Mouse (Mus musculus) small intestine, adult 2 months (tissue): ENCODE measurements around the gene Atg5. TPM values are rescaled to one million over a fixed set of nuclear protein-coding genes. Genes with fewer than 3 reads are reported as not detected.

Experiments
- H3K27ac ChIP-seq: fragments of 200-500 bp; 2 replicates; pipeline ENCODE4 v1.5.1; 2012; ENCODE audit warnings: low read depth, low read length, control low read depth, inconsistent platforms; ENCODE audit not compliant: insufficient read depth
- H3K27me3 ChIP-seq: fragments of 200-500 bp; 2 replicates; pipeline ENCODE4 v1.6.1; 2012; ENCODE audit warnings: mild to moderate bottlenecking, moderate library complexity, low read length, inconsistent platforms; ENCODE audit not compliant: control insufficient read depth, insufficient read depth
- H3K36me3 ChIP-seq: fragments of 200-500 bp; 2 replicates; pipeline ENCODE4 v1.6.1; 2012; ENCODE audit warnings: mild to moderate bottlenecking, low read length, control low read depth, inconsistent platforms; ENCODE audit not compliant: control insufficient read depth, insufficient read depth
- H3K4me1 ChIP-seq: fragments of 200-500 bp; 2 replicates; pipeline ENCODE4 v1.6.1; 2012; ENCODE audit warnings: low read length, inconsistent platforms, mixed read lengths; ENCODE audit not compliant: control insufficient read depth, insufficient read depth, insufficient read length
- H3K4me3 ChIP-seq: fragments of 200-500 bp; 2 replicates; pipeline ENCODE4 v1.5.1; 2012; ENCODE audit warnings: low read depth, mild to moderate bottlenecking, control low read depth, inconsistent platforms, low read length, moderate library complexity
- CTCF ChIP-seq: fragments of 200-500 bp; IDR thresholded peaks from 2 replicates; pipeline ENCODE4 v1.5.1; 2012; ENCODE audit warnings: low read depth, mild to moderate bottlenecking, control low read depth, inconsistent platforms, low read length, moderate library complexity, mixed read lengths; ENCODE audit not compliant: insufficient replicate concordance, insufficient read length; ENCODE audit errors: extremely low read depth
- POLR2A ChIP-seq: fragments of 200-500 bp; IDR thresholded peaks from 2 replicates; pipeline ENCODE4 v1.6.1; 2012; ENCODE audit warnings: low read depth, mild to moderate bottlenecking, control low read depth, inconsistent platforms, low read length, moderate library complexity
- WGBS: fragments of 180-500 bp; shearing (Covaris S2); methylation state at CpG from one replicate; pipeline ENCODE4 v1.1.7; 2018; 5-methylcytosine and 5-hydroxymethylcytosine counted together
- polyA plus RNA-seq: library from polyadenylated mRNA; depleted of rRNA; stranded (reverse); fragments of >200 nt; gene quantifications from 2 replicates; pipeline ENCODE4 v1.2.3, GENCODE M21; 2012

The Atg5 gene
- polyA plus RNA-seq, 1 experiment, result 6.4 TPM

DNA sequence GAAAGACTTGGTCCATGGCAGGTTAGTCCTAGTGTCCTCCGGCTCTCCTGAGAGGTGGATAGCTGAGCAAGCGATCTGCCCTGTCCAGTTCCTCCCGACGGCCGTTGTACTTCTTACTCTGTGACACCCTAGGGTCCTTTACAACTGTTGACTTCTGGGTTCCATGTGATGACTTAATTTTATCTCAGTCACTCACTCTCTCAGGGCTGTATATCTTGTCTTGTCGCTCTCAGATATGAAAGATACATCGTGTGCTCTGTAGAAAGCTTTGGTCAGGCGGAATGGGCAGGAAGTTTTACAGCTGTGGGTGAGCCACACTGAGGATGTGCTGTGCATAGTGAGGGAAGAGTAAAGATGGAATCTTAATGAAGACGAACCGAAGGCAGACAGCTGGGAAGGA is 86.2 kb downstream of the Atg5 start:
- no peak overlapping the region for H3K27ac ChIP-seq
- H3K4me1 ChIP-seq, result no peaks in the 10 kb centered on the region
- no peak overlapping the region for H3K4me3 ChIP-seq
- TF ChIP-seq POLR2A, result no peak
- no peak for TF ChIP-seq CTCF
- H3K27me3 ChIP-seq, result no peaks in the 10 kb centered on the region
- WGBS, result 85% methylated on average over 10 of the region's 10 CpGs
- H3K36me3 ChIP-seq, result 0 out of 2 replicates have a peak, but pooled peaks cover 3% of the 10 kb centered on the region

- Histone ChIP-seq H3K27me3 (no peaks in the 10 kb centered on the region), H3K4me1 (no peaks in the 10 kb centered on the region), H3K4me3 (no peak overlapping the region), H3K27ac (no peak overlapping the region), H3K36me3 (peaks cover 3% of the 10 kb centered on the region; the same call in 1 of the 2 replicates)
- WGBS, result 91% methylated on average over 7 of the region's 7 CpGs
- TF ChIP-seq CTCF (no peak), POLR2A (no peak)
These were observed 87.1 kb downstream of the Atg5 start for GRCm38 (mm10) chr10:44355216-44355615.

DNA sequence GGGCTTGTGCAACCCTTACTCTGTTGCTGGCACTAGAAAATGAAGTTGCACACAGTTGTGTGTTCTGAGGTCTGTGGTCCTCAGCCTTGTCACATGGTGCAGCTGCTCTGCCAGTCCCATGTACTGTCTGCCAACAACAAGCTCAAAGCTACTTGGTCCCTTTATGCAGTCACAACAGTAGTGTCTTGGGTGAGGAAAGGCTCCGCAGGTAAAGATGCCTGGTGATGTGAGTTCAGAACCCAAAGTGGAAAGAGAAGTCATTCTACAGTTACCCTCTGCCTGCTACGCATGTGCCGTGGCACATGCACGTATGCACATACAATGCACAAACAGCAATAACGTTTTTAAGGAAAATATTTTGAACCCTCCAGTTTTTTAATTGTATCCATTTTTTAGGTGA is 88.5 kb downstream of the Atg5 start:
- TF ChIP-seq CTCF (no peak), POLR2A (no peak)
- 95% methylated on average over 5 of the region's 5 CpGs for WGBS
- no peak overlapping the region for H3K27ac ChIP-seq
- H3K27me3 ChIP-seq, result no peaks in the 10 kb centered on the region
- no peak overlapping the region for H3K4me3 ChIP-seq
- peaks cover 1% of the 10 kb centered on the region; the same call in 1 of the 2 replicates for H3K36me3 ChIP-seq
- no peaks in the 10 kb centered on the region for H3K4me1 ChIP-seq

DNA sequence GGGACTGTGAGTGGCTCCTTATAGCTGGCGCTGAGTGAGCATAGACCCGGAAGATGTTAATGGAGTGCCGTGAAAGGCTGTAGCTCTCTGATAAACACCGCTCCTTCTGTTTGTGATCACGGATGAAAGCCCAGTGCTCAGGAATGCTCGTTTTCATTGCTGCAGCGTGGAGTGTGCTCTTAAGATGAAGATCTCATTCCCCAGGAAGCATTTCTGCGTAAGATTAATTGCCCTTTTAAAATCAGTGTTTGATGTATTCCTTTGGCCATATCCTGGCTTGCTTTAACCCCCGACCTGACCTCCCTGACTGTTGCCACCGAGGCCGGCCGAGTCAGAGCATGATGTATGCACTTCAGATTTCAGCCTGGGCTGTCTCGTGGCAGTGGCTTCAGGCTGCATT is 89.2 kb downstream of the Atg5 start:
- no peaks in the 10 kb centered on the region for H3K4me1 ChIP-seq
- TF ChIP-seq CTCF (no peak), POLR2A (no peak)
- no peak overlapping the region for H3K27ac ChIP-seq
- peaks cover 1% of the 10 kb centered on the region; the same call in 1 of the 2 replicates for H3K36me3 ChIP-seq
- H3K4me3 ChIP-seq, result no peak overlapping the region
- H3K27me3 ChIP-seq, result no peaks in the 10 kb centered on the region
- WGBS, result 72% methylated on average over 13 of the region's 13 CpGs

- 81% methylated on average over 6 of the region's 6 CpGs for WGBS
- TF ChIP-seq POLR2A (no peak), CTCF (no peak)
- Histone ChIP-seq H3K4me1 (no peaks in the 10 kb centered on the region), H3K36me3 (peaks cover 4% of the 10 kb centered on the region), H3K27me3 (no peaks in the 10 kb centered on the region), H3K27ac (no peak overlapping the region), H3K4me3 (no peak overlapping the region)
These were observed 90.7 kb downstream of the Atg5 start for GRCm38 (mm10) chr10:44358816-44359215.

DNA sequence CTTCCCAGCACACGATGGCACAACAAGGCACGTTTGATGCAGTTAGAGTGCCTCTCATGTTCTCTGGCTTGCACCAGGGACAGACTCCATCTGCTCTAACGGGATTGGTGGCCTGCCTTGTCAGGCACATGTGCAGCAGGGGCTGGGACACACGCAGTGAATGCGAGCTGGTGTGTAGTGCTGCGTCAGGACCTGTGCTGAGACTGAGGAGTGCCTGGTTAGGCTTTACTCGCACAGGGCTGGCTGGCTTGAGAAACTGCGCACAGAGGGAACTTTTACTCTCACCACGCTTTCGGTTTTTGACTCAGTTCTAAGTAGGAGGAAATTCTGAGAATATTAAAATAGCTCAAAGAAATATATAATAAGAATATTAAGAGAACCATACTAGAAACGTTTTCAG is 92.5 kb downstream of the Atg5 start:
- WGBS, result 87% methylated on average over 11 of the region's 11 CpGs
- H3K36me3 ChIP-seq, result peaks cover 3% of the 10 kb centered on the region
- no peak for TF ChIP-seq CTCF
- no peak for TF ChIP-seq POLR2A
- no peaks in the 10 kb centered on the region for H3K4me1 ChIP-seq
- no peak overlapping the region for H3K4me3 ChIP-seq
- no peak overlapping the region for H3K27ac ChIP-seq
- no peaks in the 10 kb centered on the region for H3K27me3 ChIP-seq

- WGBS, result 87% methylated on average over 5 of the region's 5 CpGs
- Histone ChIP-seq H3K27me3 (no peaks in the 10 kb centered on the region), H3K27ac (no peak overlapping the region), H3K4me3 (no peak overlapping the region), H3K4me1 (no peaks in the 10 kb centered on the region), H3K36me3 (peaks cover 3% of the 10 kb centered on the region)
- no peak for TF ChIP-seq CTCF
- TF ChIP-seq POLR2A, result no peak
These were observed 94.3 kb downstream of the Atg5 start for GRCm38 (mm10) chr10:44362435-44362834.

DNA sequence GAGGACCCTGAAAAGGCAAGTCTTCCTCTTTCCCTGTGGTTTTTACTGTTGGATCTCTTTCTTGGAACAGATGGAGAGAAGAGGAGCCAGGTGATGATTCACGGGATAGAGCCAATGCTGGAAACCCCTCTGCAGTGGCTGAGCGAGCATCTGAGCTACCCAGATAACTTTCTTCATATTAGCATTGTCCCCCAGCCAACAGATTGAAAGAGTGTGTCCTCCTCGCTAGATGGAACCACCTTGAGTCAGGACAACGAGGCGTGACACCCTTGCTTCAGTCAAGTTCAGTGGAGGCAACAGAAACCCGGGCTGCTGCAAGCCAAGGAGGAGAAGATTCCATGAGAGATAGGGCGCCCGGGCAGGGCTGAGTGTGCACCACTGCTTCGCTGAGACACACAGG is 94.7 kb downstream of the Atg5 start:
- no peak overlapping the region for H3K4me3 ChIP-seq
- TF ChIP-seq CTCF (no peak), POLR2A (no peak)
- peaks cover 3% of the 10 kb centered on the region for H3K36me3 ChIP-seq
- no peak overlapping the region for H3K27ac ChIP-seq
- no peaks in the 10 kb centered on the region for H3K27me3 ChIP-seq
- H3K4me1 ChIP-seq, result no peaks in the 10 kb centered on the region
- WGBS, result 86% methylated on average over 9 of the region's 9 CpGs
